Mouse (Mus musculus) cerebral cortex, adult 2 months (tissue): ENCODE data around the gene Snd1.

ENCODE experiments used
- WGBS: fragments of 180-500 bp; shearing (Covaris S2); methylation state at CpG from one replicate; pipeline ENCODE4 v1.1.7; 2018; 5-methylcytosine and 5-hydroxymethylcytosine counted together

Snd1 gene

GRCm38 (mm10) chr6:28919346-28919745 lies 444.4 kb downstream of the Snd1 start:
- 79% methylated on average over 6 of the region's 6 CpGs for WGBS

GRCm38 (mm10) chr6:28922371-28922770 lies 447.4 kb downstream of the Snd1 start:
- 69% methylated on average over 12 of the region's 12 CpGs for WGBS

GRCm38 (mm10) chr6:28923091-28923824 lies 448.3 kb downstream of the Snd1 start:
- WGBS = 79% methylated on average over 11 of the region's 11 CpGs

- 71% methylated on average over 10 of the region's 10 CpGs for WGBS
Observed at GRCm38 (mm10) chr6:28923837-28924236, 448.9 kb downstream of the Snd1 start.

- WGBS = 97% methylated on average over 13 of the region's 24 CpGs
Observed at GRCm38 (mm10) chr6:28927987-28928386, 453.0 kb downstream of the Snd1 start.

GRCm38 (mm10) chr6:28929169-28929803 lies 454.3 kb downstream of the Snd1 start:
- WGBS = 94% methylated on average over 21 of the region's 25 CpGs

GRCm38 (mm10) chr6:28931234-28931633 lies 456.3 kb downstream of the Snd1 start:
- 64% methylated on average over 9 of the region's 9 CpGs for WGBS

GRCm38 (mm10) chr6:28931636-28932327 lies 456.8 kb downstream of the Snd1 start:
- WGBS = 13% methylated on average over 13 of the region's 13 CpGs

GRCm38 (mm10) chr6:28932328-28932937 lies 457.5 kb downstream of the Snd1 start:
- 10% methylated on average over 19 of the region's 19 CpGs for WGBS

- WGBS = 93% methylated on average over 7 of the region's 7 CpGs
Observed at GRCm38 (mm10) chr6:28935736-28936135, 460.8 kb downstream of the Snd1 start.

GRCm38 (mm10) chr6:28947254-28947653 lies 472.3 kb downstream of the Snd1 start:
- WGBS = 81% methylated on average over 9 of the region's 9 CpGs

- WGBS = 23% methylated on average over 12 of the region's 12 CpGs
Observed at GRCm38 (mm10) chr6:28949269-28949668, 474.3 kb downstream of the Snd1 start.

GRCm38 (mm10) chr6:28955581-28955980 lies 480.6 kb downstream of the Snd1 start:
- WGBS = 27% methylated on average over 11 of the region's 11 CpGs

- WGBS = 79% methylated on average over 10 of the region's 10 CpGs
Observed at GRCm38 (mm10) chr6:28957486-28957885, 482.5 kb downstream of the Snd1 start.

GRCm38 (mm10) chr6:28963178-28963577 lies 488.2 kb downstream of the Snd1 start:
- WGBS = 82% methylated on average over 5 of the region's 5 CpGs

- 31% methylated on average over 8 of the region's 8 CpGs for WGBS
Observed at GRCm38 (mm10) chr6:28965264-28965663, 490.3 kb downstream of the Snd1 start.

- WGBS = 29% methylated on average over 5 of the region's 5 CpGs
Observed at GRCm38 (mm10) chr6:28969615-28970014, 494.7 kb downstream of the Snd1 start.

- WGBS = 55% methylated on average over 4 of the region's 4 CpGs
Observed at GRCm38 (mm10) chr6:28970711-28971110, 495.8 kb downstream of the Snd1 start.

- WGBS = 76% methylated on average over 3 of the region's 3 CpGs
Observed at GRCm38 (mm10) chr6:28974498-28974897, 499.6 kb downstream of the Snd1 start.

GRCm38 (mm10) chr6:28975106-28975505 lies 500.2 kb downstream of the Snd1 start:
- 50% methylated on average over 1 of the region's 1 CpGs for WGBS

GRCm38 (mm10) chr6:28978031-28978430 lies 503.1 kb downstream of the Snd1 start:
- 60% methylated on average over 5 of the region's 5 CpGs for WGBS

GRCm38 (mm10) chr6:28978881-28979280 lies 503.9 kb downstream of the Snd1 start:
- WGBS = 86% methylated on average over 3 of the region's 3 CpGs
